Mouse (Mus musculus): ENCODE data around the gene Pnpla5. TPM values are rescaled to one million over a fixed set of nuclear protein-coding genes. Genes with fewer than 3 reads are reported as not detected.
A peak's percentile ranks its signal among the peaks of the same experiment; 100 is the strongest.

Pnpla5 gene
- total and polyA plus RNA-seq, 3 experiments = not detected

- no peaks in the 10 kb centered on the region for H3K36me3 ChIP-seq (replicated peaks)
- no peak overlapping the region for H3K4me3 ChIP-seq (ENCODE audit: low read depth, low read length)
- no peak for ATAC-seq (ENCODE audit: extremely low read depth, insufficient number of reproducible peaks, low FRiP score, poor library complexity, severe bottlenecking)
- no peak for DNase-seq (ENCODE audit: low spot score)
- no peaks in the 10 kb centered on the region for H3K27me3 ChIP-seq (ENCODE audit: insufficient read depth, low read length)
- peaks cover 81% of the 10 kb centered on the region for H3K9me3 ChIP-seq (replicated peaks)
- TF ChIP-seq POLR2AphosphoS5 (IDR thresholded peaks at IDR 0.05; ENCODE audit: insufficient replicate concordance, low read depth, low read length) = no peak
- no peak for TF ChIP-seq GATA1 (IDR thresholded peaks at IDR 0.05; ENCODE audit: borderline replicate concordance, low read length)
- no peak for TF ChIP-seq TAL1 (conservative IDR thresholded peaks at IDR 0.05; ENCODE audit: low read depth, low read length)
- no peak for TF ChIP-seq CTCF (IDR thresholded peaks at IDR 0.05; ENCODE audit: low read depth, low read length)
- TF ChIP-seq GATA2 (IDR thresholded peaks at IDR 0.05; ENCODE audit: borderline replicate concordance, low read depth, low read length) = no peak
- H3K4me1 ChIP-seq (ENCODE audit: insufficient read depth, low read depth, low read length) = no peaks in the 10 kb centered on the region
Observed at GRCm38 (mm10) chr15:84126447-84126846, 3.5 kb upstream of the Pnpla5 start.

- TF ChIP-seq CTCF (IDR thresholded peaks at IDR 0.05; ENCODE audit: low read depth, low read length) (no peak), POLR2AphosphoS5 (IDR thresholded peaks at IDR 0.05; ENCODE audit: insufficient replicate concordance, low read depth, low read length) (no peak), TAL1 (conservative IDR thresholded peaks at IDR 0.05; ENCODE audit: low read depth, low read length) (no peak), GATA1 (IDR thresholded peaks at IDR 0.05; ENCODE audit: borderline replicate concordance, low read length) (no peak), GATA2 (IDR thresholded peaks at IDR 0.05; ENCODE audit: borderline replicate concordance, low read depth, low read length) (no peak)
- ATAC-seq (ENCODE audit: extremely low read depth, insufficient number of reproducible peaks, low FRiP score, poor library complexity, severe bottlenecking) (no peak), DNase-seq (ENCODE audit: low spot score) (no peak)
- Histone ChIP-seq H3K4me3 (ENCODE audit: low read depth, low read length) (no peak overlapping the region), H3K9me3 (replicated peaks) (peaks cover 84% of the 10 kb centered on the region), H3K4me1 (ENCODE audit: insufficient read depth, low read depth, low read length) (no peaks in the 10 kb centered on the region), H3K27me3 (ENCODE audit: insufficient read depth, low read length) (no peaks in the 10 kb centered on the region), H3K36me3 (replicated peaks) (no peaks in the 10 kb centered on the region)
Observed at GRCm38 (mm10) chr15:84124086-84124485, 1.1 kb upstream of the Pnpla5 start.

- DNase-seq (ENCODE audit: low spot score) (no peak), ATAC-seq (ENCODE audit: extremely low read depth, insufficient number of reproducible peaks, low FRiP score, poor library complexity, severe bottlenecking) (no peak)
- H3K9me3 ChIP-seq (replicated peaks) = peaks cover 91% of the 10 kb centered on the region
- H3K4me1 ChIP-seq (ENCODE audit: insufficient read depth, low read depth, low read length) = no peaks in the 10 kb centered on the region
- TF ChIP-seq POLR2AphosphoS5 (IDR thresholded peaks at IDR 0.05; ENCODE audit: insufficient replicate concordance, low read depth, low read length) (no peak), GATA1 (IDR thresholded peaks at IDR 0.05; ENCODE audit: borderline replicate concordance, low read length) (no peak), GATA2 (IDR thresholded peaks at IDR 0.05; ENCODE audit: borderline replicate concordance, low read depth, low read length) (no peak), TAL1 (conservative IDR thresholded peaks at IDR 0.05; ENCODE audit: low read depth, low read length) (no peak), CTCF (IDR thresholded peaks at IDR 0.05; ENCODE audit: low read depth, low read length) (no peak)
- peak overlapping the region; percentile 0; the same call in 1 of the 2 replicates for H3K4me3 ChIP-seq (ENCODE audit: low read depth, low read length)
- no peaks in the 10 kb centered on the region for H3K36me3 ChIP-seq (replicated peaks)
- no peaks in the 10 kb centered on the region for H3K27me3 ChIP-seq (ENCODE audit: insufficient read depth, low read length)
Observed at GRCm38 (mm10) chr15:84121036-84121435, 1.9 kb downstream of the Pnpla5 start.

- ATAC-seq (ENCODE audit: extremely low read depth, insufficient number of reproducible peaks, low FRiP score, poor library complexity, severe bottlenecking) = no peak
- no peak for DNase-seq (ENCODE audit: low spot score)
- Histone ChIP-seq H3K9me3 (replicated peaks) (peaks cover 92% of the 10 kb centered on the region), H3K4me1 (ENCODE audit: insufficient read depth, low read depth, low read length) (no peaks in the 10 kb centered on the region), H3K4me3 (ENCODE audit: low read depth, low read length) (no peak overlapping the region), H3K36me3 (replicated peaks) (no peaks in the 10 kb centered on the region), H3K27me3 (ENCODE audit: insufficient read depth, low read length) (no peaks in the 10 kb centered on the region)
- no peak for TF ChIP-seq GATA2 (IDR thresholded peaks at IDR 0.05; ENCODE audit: borderline replicate concordance, low read depth, low read length)
- TF ChIP-seq CTCF (IDR thresholded peaks at IDR 0.05; ENCODE audit: low read depth, low read length) = no peak
- TF ChIP-seq TAL1 (conservative IDR thresholded peaks at IDR 0.05; ENCODE audit: low read depth, low read length) = no peak
- no peak for TF ChIP-seq POLR2AphosphoS5 (IDR thresholded peaks at IDR 0.05; ENCODE audit: insufficient replicate concordance, low read depth, low read length)
- TF ChIP-seq GATA1 (IDR thresholded peaks at IDR 0.05; ENCODE audit: borderline replicate concordance, low read length) = no peak
Observed at GRCm38 (mm10) chr15:84120612-84121011, 2.4 kb downstream of the Pnpla5 start.

GRCm38 (mm10) chr15:84116466-84116865 is 6.5 kb downstream of the Pnpla5 start:
- ATAC-seq (ENCODE audit: extremely low read depth, insufficient number of reproducible peaks, low FRiP score, poor library complexity, severe bottlenecking) (no peak), DNase-seq (ENCODE audit: low spot score) (no peak)
- Histone ChIP-seq H3K27me3 (ENCODE audit: insufficient read depth, low read length) (no peaks in the 10 kb centered on the region), H3K9me3 (replicated peaks) (peaks cover 93% of the 10 kb centered on the region), H3K4me1 (ENCODE audit: insufficient read depth, low read depth, low read length) (no peaks in the 10 kb centered on the region), H3K4me3 (ENCODE audit: low read depth, low read length) (no peak overlapping the region), H3K36me3 (replicated peaks) (no peaks in the 10 kb centered on the region)
- TF ChIP-seq POLR2AphosphoS5 (IDR thresholded peaks at IDR 0.05; ENCODE audit: insufficient replicate concordance, low read depth, low read length) (no peak), CTCF (IDR thresholded peaks at IDR 0.05; ENCODE audit: low read depth, low read length) (no peak), GATA1 (IDR thresholded peaks at IDR 0.05; ENCODE audit: borderline replicate concordance, low read length) (no peak), TAL1 (conservative IDR thresholded peaks at IDR 0.05; ENCODE audit: low read depth, low read length) (no peak), GATA2 (IDR thresholded peaks at IDR 0.05; ENCODE audit: borderline replicate concordance, low read depth, low read length) (no peak)

GRCm38 (mm10) chr15:84115727-84116126 is 7.2 kb downstream of the Pnpla5 start:
- peaks cover 93% of the 10 kb centered on the region for H3K9me3 ChIP-seq (replicated peaks)
- H3K4me3 ChIP-seq (ENCODE audit: low read depth, low read length) = no peak overlapping the region
- no peaks in the 10 kb centered on the region for H3K27me3 ChIP-seq (ENCODE audit: insufficient read depth, low read length)
- TF ChIP-seq CTCF (IDR thresholded peaks at IDR 0.05; ENCODE audit: low read depth, low read length) (no peak), GATA2 (IDR thresholded peaks at IDR 0.05; ENCODE audit: borderline replicate concordance, low read depth, low read length) (no peak), POLR2AphosphoS5 (IDR thresholded peaks at IDR 0.05; ENCODE audit: insufficient replicate concordance, low read depth, low read length) (no peak), GATA1 (IDR thresholded peaks at IDR 0.05; ENCODE audit: borderline replicate concordance, low read length) (no peak), TAL1 (conservative IDR thresholded peaks at IDR 0.05; ENCODE audit: low read depth, low read length) (no peak)
- ATAC-seq (ENCODE audit: extremely low read depth, insufficient number of reproducible peaks, low FRiP score, poor library complexity, severe bottlenecking) (no peak), DNase-seq (ENCODE audit: low spot score) (no peak)
- no peaks in the 10 kb centered on the region for H3K4me1 ChIP-seq (ENCODE audit: insufficient read depth, low read depth, low read length)
- H3K36me3 ChIP-seq (replicated peaks) = no peaks in the 10 kb centered on the region
